Mouse (Mus musculus): Measurements from ENCODE around the gene Dtx2. TPM values are rescaled to one million over a fixed set of nuclear protein-coding genes. Genes with fewer than 3 reads are reported as not detected.

Gene Dtx2
- polyA plus RNA-seq, 1 experiment from 2014 or later = 28.1 TPM

- H3K4me3 ChIP-seq (replicated peaks; ENCODE audit: low read length) = no peak overlapping the region
- peaks cover 16% of the 10 kb centered on the region for H3K4me1 ChIP-seq (replicated peaks; ENCODE audit: control insufficient read depth, insufficient read depth, low read length)
- WGBS = 83% methylated on average over 10 of the region's 10 CpGs
- H3K9ac ChIP-seq (replicated peaks; ENCODE audit: low read depth, low read length) = no peak overlapping the region
- H3K27me3 ChIP-seq (replicated peaks; ENCODE audit: control insufficient read depth, insufficient read depth, low read length) = no peaks in the 10 kb centered on the region
- no peak overlapping the region for H3K27ac ChIP-seq (ENCODE audit: low read length)
- peaks cover 16% of the 10 kb centered on the region for H3K36me3 ChIP-seq (ENCODE audit: control insufficient read depth, insufficient read depth)
- ATAC-seq = no peak
- no peaks in the 10 kb centered on the region for H3K9me3 ChIP-seq (ENCODE audit: control insufficient read depth, low read length)
- no peak overlapping the region for H3K4me2 ChIP-seq (ENCODE audit: low read length)
Measured at GRCm38 (mm10) chr5:136014877-136015276, 20.3 kb downstream of the Dtx2 start.

GRCm38 (mm10) chr5:136015586-136015985 is 21.0 kb downstream of the Dtx2 start:
- 67% methylated on average over 10 of the region's 10 CpGs for WGBS
- Histone ChIP-seq H3K27me3 (replicated peaks; ENCODE audit: control insufficient read depth, insufficient read depth, low read length) (no peaks in the 10 kb centered on the region), H3K27ac (ENCODE audit: low read length) (peak overlapping the region; percentile 65), H3K4me3 (replicated peaks; ENCODE audit: low read length) (no peak overlapping the region), H3K9me3 (ENCODE audit: control insufficient read depth, low read length) (no peaks in the 10 kb centered on the region), H3K4me1 (replicated peaks; ENCODE audit: control insufficient read depth, insufficient read depth, low read length) (peaks cover 16% of the 10 kb centered on the region), H3K4me2 (ENCODE audit: low read length) (no peak overlapping the region), H3K9ac (replicated peaks; ENCODE audit: low read depth, low read length) (no peak overlapping the region), H3K36me3 (ENCODE audit: control insufficient read depth, insufficient read depth) (peaks cover 13% of the 10 kb centered on the region)
- ATAC-seq = 0 out of 2 replicates have a peak, but pooled peaks have one; percentile 38

GRCm38 (mm10) chr5:136016014-136016876 is 21.6 kb downstream of the Dtx2 start:
- H3K9ac ChIP-seq (replicated peaks; ENCODE audit: low read depth, low read length) = no peak overlapping the region
- peak; percentile 38 for ATAC-seq
- no peak overlapping the region for H3K4me2 ChIP-seq (ENCODE audit: low read length)

GRCm38 (mm10) chr5:136017262-136017661 is 22.7 kb downstream of the Dtx2 start:
- Histone ChIP-seq H3K27me3 (replicated peaks; ENCODE audit: control insufficient read depth, insufficient read depth, low read length) (no peaks in the 10 kb centered on the region), H3K27ac (ENCODE audit: low read length) (no peak overlapping the region), H3K36me3 (ENCODE audit: control insufficient read depth, insufficient read depth) (peaks cover 5% of the 10 kb centered on the region), H3K9ac (replicated peaks; ENCODE audit: low read depth, low read length) (no peak overlapping the region), H3K4me3 (replicated peaks; ENCODE audit: low read length) (no peak overlapping the region), H3K9me3 (ENCODE audit: control insufficient read depth, low read length) (no peaks in the 10 kb centered on the region), H3K4me2 (ENCODE audit: low read length) (no peak overlapping the region), H3K4me1 (replicated peaks; ENCODE audit: control insufficient read depth, insufficient read depth, low read length) (peaks cover 16% of the 10 kb centered on the region)
- 68% methylated on average over 6 of the region's 6 CpGs for WGBS
- no peak for ATAC-seq

More at GRCm38 (mm10) chr5:136016014-136016876, 21.6 kb downstream of the Dtx2 start:
- H3K36me3 ChIP-seq (ENCODE audit: control insufficient read depth, insufficient read depth) = peaks cover 12% of the 10 kb centered on the region
- WGBS = 40% methylated on average over 10 of the region's 10 CpGs
- H3K9me3 ChIP-seq (ENCODE audit: control insufficient read depth, low read length) = no peaks in the 10 kb centered on the region
- peaks cover 16% of the 10 kb centered on the region for H3K4me1 ChIP-seq (replicated peaks; ENCODE audit: control insufficient read depth, insufficient read depth, low read length)
- no peak overlapping the region for H3K4me3 ChIP-seq (replicated peaks; ENCODE audit: low read length)
- H3K27ac ChIP-seq (ENCODE audit: low read length) = peak overlapping the region; percentile 35
- H3K27me3 ChIP-seq (replicated peaks; ENCODE audit: control insufficient read depth, insufficient read depth, low read length) = no peaks in the 10 kb centered on the region

GRCm38 (mm10) chr5:136018726-136019125 is 24.1 kb downstream of the Dtx2 start:
- H3K27me3 ChIP-seq (replicated peaks; ENCODE audit: control insufficient read depth, insufficient read depth, low read length) = no peaks in the 10 kb centered on the region
- H3K9ac ChIP-seq (replicated peaks; ENCODE audit: low read depth, low read length) = no peak overlapping the region
- peaks cover 16% of the 10 kb centered on the region for H3K4me1 ChIP-seq (replicated peaks; ENCODE audit: control insufficient read depth, insufficient read depth, low read length)
- 92% methylated on average over 2 of the region's 2 CpGs for WGBS
- H3K27ac ChIP-seq (ENCODE audit: low read length) = no peak overlapping the region
- ATAC-seq = no peak
- no peaks in the 10 kb centered on the region for H3K9me3 ChIP-seq (ENCODE audit: control insufficient read depth, low read length)
- no peak overlapping the region for H3K4me3 ChIP-seq (replicated peaks; ENCODE audit: low read length)
- no peak overlapping the region for H3K4me2 ChIP-seq (ENCODE audit: low read length)
- H3K36me3 ChIP-seq (ENCODE audit: control insufficient read depth, insufficient read depth) = no peaks in the 10 kb centered on the region

GRCm38 (mm10) chr5:136019907-136020306 is 25.3 kb downstream of the Dtx2 start:
- peaks cover 16% of the 10 kb centered on the region for H3K4me1 ChIP-seq (replicated peaks; ENCODE audit: control insufficient read depth, insufficient read depth, low read length)
- no peaks in the 10 kb centered on the region for H3K27me3 ChIP-seq (replicated peaks; ENCODE audit: control insufficient read depth, insufficient read depth, low read length)
- H3K4me3 ChIP-seq (replicated peaks; ENCODE audit: low read length) = no peak overlapping the region
- H3K9ac ChIP-seq (replicated peaks; ENCODE audit: low read depth, low read length) = no peak overlapping the region
- WGBS = 24% methylated on average over 1 of the region's 1 CpGs
- ATAC-seq = no peak
- no peak overlapping the region for H3K27ac ChIP-seq (ENCODE audit: low read length)
- no peaks in the 10 kb centered on the region for H3K9me3 ChIP-seq (ENCODE audit: control insufficient read depth, low read length)
- no peaks in the 10 kb centered on the region for H3K36me3 ChIP-seq (ENCODE audit: control insufficient read depth, insufficient read depth)
- H3K4me2 ChIP-seq (ENCODE audit: low read length) = no peak overlapping the region

GRCm38 (mm10) chr5:136025712-136026111 is 31.1 kb downstream of the Dtx2 start:
- Histone ChIP-seq H3K27me3 (replicated peaks; ENCODE audit: control insufficient read depth, insufficient read depth, low read length) (no peaks in the 10 kb centered on the region), H3K4me2 (ENCODE audit: low read length) (no peak overlapping the region), H3K9ac (replicated peaks; ENCODE audit: low read depth, low read length) (no peak overlapping the region), H3K4me3 (replicated peaks; ENCODE audit: low read length) (no peak overlapping the region), H3K4me1 (replicated peaks; ENCODE audit: control insufficient read depth, insufficient read depth, low read length) (no peaks in the 10 kb centered on the region), H3K36me3 (ENCODE audit: control insufficient read depth, insufficient read depth) (0 out of 2 replicates have a peak, but pooled peaks cover 3% of the 10 kb centered on the region), H3K9me3 (ENCODE audit: control insufficient read depth, low read length) (no peaks in the 10 kb centered on the region), H3K27ac (ENCODE audit: low read length) (no peak overlapping the region)
- no peak for ATAC-seq
- WGBS = 88% methylated on average over 3 of the region's 3 CpGs

- no peak overlapping the region for H3K9ac ChIP-seq (replicated peaks; ENCODE audit: low read depth, low read length)
- no peak for ATAC-seq
- H3K4me1 ChIP-seq (replicated peaks; ENCODE audit: control insufficient read depth, insufficient read depth, low read length) = no peaks in the 10 kb centered on the region
- no peak overlapping the region for H3K27ac ChIP-seq (ENCODE audit: low read length)
- 0 out of 2 replicates have a peak, but pooled peaks cover 3% of the 10 kb centered on the region for H3K36me3 ChIP-seq (ENCODE audit: control insufficient read depth, insufficient read depth)
- 84% methylated on average over 9 of the region's 9 CpGs for WGBS
- no peak overlapping the region for H3K4me2 ChIP-seq (ENCODE audit: low read length)
- no peaks in the 10 kb centered on the region for H3K27me3 ChIP-seq (replicated peaks; ENCODE audit: control insufficient read depth, insufficient read depth, low read length)
- no peaks in the 10 kb centered on the region for H3K9me3 ChIP-seq (ENCODE audit: control insufficient read depth, low read length)
- H3K4me3 ChIP-seq (replicated peaks; ENCODE audit: low read length) = no peak overlapping the region
Measured at GRCm38 (mm10) chr5:136026859-136027258, 32.3 kb downstream of the Dtx2 start.

- Histone ChIP-seq H3K36me3 (ENCODE audit: control insufficient read depth, insufficient read depth) (peaks cover 6% of the 10 kb centered on the region; the same call in 1 of the 2 replicates), H3K9me3 (ENCODE audit: control insufficient read depth, low read length) (no peaks in the 10 kb centered on the region), H3K4me3 (replicated peaks; ENCODE audit: low read length) (no peak overlapping the region), H3K4me2 (ENCODE audit: low read length) (no peak overlapping the region), H3K4me1 (replicated peaks; ENCODE audit: control insufficient read depth, insufficient read depth, low read length) (no peaks in the 10 kb centered on the region), H3K27me3 (replicated peaks; ENCODE audit: control insufficient read depth, insufficient read depth, low read length) (no peaks in the 10 kb centered on the region), H3K9ac (replicated peaks; ENCODE audit: low read depth, low read length) (no peak overlapping the region), H3K27ac (ENCODE audit: low read length) (no peak overlapping the region)
- WGBS = 78% methylated on average over 11 of the region's 11 CpGs
- ATAC-seq = no peak
Measured at GRCm38 (mm10) chr5:136027612-136028311, 33.2 kb downstream of the Dtx2 start.
